Mouse (Mus musculus): ENCODE results near the gene Pold4. TPM values are rescaled to one million over a fixed set of nuclear protein-coding genes. Genes with fewer than 3 reads are reported as not detected.

Pold4 gene
- polyA plus RNA-seq, 1 experiment from 2014 or later: 12.3 TPM

DNA sequence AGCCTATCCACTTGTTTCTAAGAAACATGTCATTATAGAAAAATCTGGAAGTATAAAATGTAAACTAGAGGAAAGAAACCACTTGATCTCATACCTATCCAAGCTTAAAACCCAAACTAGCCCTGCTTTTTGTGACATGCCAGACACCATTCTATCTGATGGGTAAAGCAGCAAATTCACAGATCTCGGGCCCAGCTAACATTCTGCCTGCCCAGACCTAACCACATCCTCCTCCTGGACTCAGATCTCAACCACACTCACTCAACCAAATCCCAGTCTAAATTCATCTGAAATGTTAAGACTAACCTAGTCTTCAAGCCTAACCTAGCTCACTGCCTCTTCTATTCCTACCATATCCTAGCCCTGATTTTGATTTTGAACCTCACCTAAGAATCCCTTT lies 12.9 kb upstream of the Pold4 start:
- Histone ChIP-seq H3K27ac (no peak overlapping the region), H3K36me3 (no peaks in the 10 kb centered on the region), H3K9me3 (replicated peaks) (no peaks in the 10 kb centered on the region), H3K4me2 (no peak overlapping the region), H3K27me3 (peaks cover 90% of the 10 kb centered on the region), H3K4me3 (replicated peaks) (no peak overlapping the region), H3K4me1 (replicated peaks) (peaks cover 78% of the 10 kb centered on the region), H3K9ac (no peak overlapping the region)
- no peak for DNase-seq
- ATAC-seq (ENCODE audit: low read depth): no peak
- WGBS (ENCODE audit: insufficient replicate concordance): 19% methylated on average over 1 of the region's 1 CpGs

DNA sequence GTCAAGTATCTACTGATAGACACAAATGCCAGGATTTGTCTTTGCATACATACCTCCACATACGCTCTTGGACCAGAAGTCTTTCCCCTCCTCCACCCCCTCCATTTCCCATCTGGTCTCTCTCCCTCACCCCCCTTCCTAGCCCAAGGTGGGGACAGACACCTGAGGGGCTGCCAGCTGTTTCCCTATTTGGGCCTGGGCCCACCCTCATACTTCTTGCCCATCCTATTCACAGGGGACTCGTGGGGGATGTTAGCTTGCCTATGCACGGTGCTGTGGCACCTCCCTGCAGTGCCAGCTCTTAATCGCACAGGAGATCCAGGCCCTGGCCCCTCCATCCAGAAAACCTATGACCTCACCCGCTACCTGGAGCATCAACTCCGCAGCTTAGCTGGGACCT lies 11.8 kb upstream of the Pold4 start:
- ATAC-seq (ENCODE audit: low read depth) (no peak), DNase-seq (no peak)
- H3K4me1 ChIP-seq (replicated peaks): peaks cover 66% of the 10 kb centered on the region
- peaks cover 84% of the 10 kb centered on the region for H3K27me3 ChIP-seq
- H3K27ac ChIP-seq: no peak overlapping the region
- WGBS (ENCODE audit: insufficient replicate concordance): 77% methylated on average over 6 of the region's 6 CpGs
- no peak overlapping the region for H3K4me3 ChIP-seq (replicated peaks)
- no peaks in the 10 kb centered on the region for H3K9me3 ChIP-seq (replicated peaks)
- H3K9ac ChIP-seq: no peak overlapping the region
- no peaks in the 10 kb centered on the region for H3K36me3 ChIP-seq
- no peak overlapping the region for H3K4me2 ChIP-seq

- Histone ChIP-seq H3K36me3 (no peaks in the 10 kb centered on the region), H3K27ac (peak overlapping the region; percentile 45), H3K9ac (no peak overlapping the region), H3K27me3 (peaks cover 81% of the 10 kb centered on the region), H3K4me3 (replicated peaks) (no peak overlapping the region), H3K4me2 (no peak overlapping the region), H3K4me1 (replicated peaks) (peaks cover 61% of the 10 kb centered on the region), H3K9me3 (replicated peaks) (no peaks in the 10 kb centered on the region)
- ATAC-seq (ENCODE audit: low read depth): 0 out of 2 replicates have a peak, but pooled peaks have one; percentile 14
- no peak for DNase-seq
- WGBS (ENCODE audit: insufficient replicate concordance): 37% methylated on average over 4 of the region's 4 CpGs
Observed at GRCm38 (mm10) chr19:4220416-4220815, 11.3 kb upstream of the Pold4 start.

DNA sequence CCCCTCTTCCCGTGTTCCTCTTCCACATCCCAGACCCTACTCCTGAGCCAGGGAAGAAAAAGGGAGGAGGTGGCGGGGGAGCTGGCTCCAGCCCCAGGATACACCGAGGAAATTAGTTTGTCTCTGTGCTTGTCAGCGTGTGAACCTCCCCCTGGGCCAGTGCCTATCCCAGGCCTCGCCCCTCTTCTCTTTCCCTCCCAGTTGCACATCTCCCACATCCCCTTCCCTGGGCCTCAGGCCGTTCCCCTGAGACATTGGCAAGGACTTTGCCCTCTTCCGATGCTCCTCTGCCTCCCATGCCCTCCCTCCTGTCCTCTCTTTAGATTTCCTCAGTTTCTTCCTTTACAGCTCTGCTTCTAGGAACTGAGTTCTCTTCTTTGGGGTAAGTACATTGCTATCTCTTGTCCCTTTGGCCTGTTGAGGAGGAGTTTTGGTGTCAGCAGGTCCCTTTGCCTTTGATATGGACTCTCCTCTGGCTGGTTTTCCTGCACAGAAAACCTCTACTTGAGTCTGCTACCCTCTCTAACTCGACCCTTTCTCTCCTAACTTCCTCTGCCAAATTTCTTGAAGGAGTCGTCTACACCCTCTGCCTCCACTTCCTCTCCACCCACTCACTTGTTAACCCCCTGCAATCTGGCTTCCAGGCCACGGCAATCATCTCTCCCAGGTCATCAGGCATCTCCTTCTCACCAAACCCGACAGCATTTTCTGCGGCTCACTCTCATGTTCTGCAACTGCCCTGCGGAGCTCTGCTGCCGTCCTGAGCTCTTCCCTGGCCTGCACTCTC lies 10.5 kb upstream of the Pold4 start:
- no peak overlapping the region for H3K4me2 ChIP-seq
- H3K9ac ChIP-seq: no peak overlapping the region
- DNase-seq (no peak), ATAC-seq (ENCODE audit: low read depth) (no peak)
- no peaks in the 10 kb centered on the region for H3K36me3 ChIP-seq
- peaks cover 60% of the 10 kb centered on the region for H3K4me1 ChIP-seq (replicated peaks)
- H3K27ac ChIP-seq: peak overlapping the region; percentile 45
- peaks cover 74% of the 10 kb centered on the region for H3K27me3 ChIP-seq
- no peaks in the 10 kb centered on the region for H3K9me3 ChIP-seq (replicated peaks)
- no peak overlapping the region for H3K4me3 ChIP-seq (replicated peaks)
- 30% methylated on average over 14 of the region's 14 CpGs for WGBS (ENCODE audit: insufficient replicate concordance)

- no peak for DNase-seq
- Histone ChIP-seq H3K27ac (no peak overlapping the region), H3K9ac (no peak overlapping the region), H3K4me1 (replicated peaks) (peaks cover 49% of the 10 kb centered on the region), H3K9me3 (replicated peaks) (no peaks in the 10 kb centered on the region), H3K36me3 (no peaks in the 10 kb centered on the region), H3K4me2 (no peak overlapping the region), H3K4me3 (replicated peaks) (no peak overlapping the region), H3K27me3 (peaks cover 69% of the 10 kb centered on the region)
- 53% methylated on average over 11 of the region's 11 CpGs for WGBS (ENCODE audit: insufficient replicate concordance)
- ATAC-seq (ENCODE audit: low read depth): no peak
Observed at GRCm38 (mm10) chr19:4222165-4222564, 9.5 kb upstream of the Pold4 start.

- Histone ChIP-seq H3K4me3 (replicated peaks) (no peak overlapping the region), H3K36me3 (no peaks in the 10 kb centered on the region), H3K9me3 (replicated peaks) (no peaks in the 10 kb centered on the region), H3K27ac (no peak overlapping the region), H3K27me3 (peaks cover 43% of the 10 kb centered on the region), H3K4me2 (no peak overlapping the region), H3K9ac (no peak overlapping the region), H3K4me1 (replicated peaks) (peaks cover 40% of the 10 kb centered on the region)
- no peak for ATAC-seq (ENCODE audit: low read depth)
- DNase-seq: no peak
- WGBS (ENCODE audit: insufficient replicate concordance): 78% methylated on average over 7 of the region's 7 CpGs
Observed at GRCm38 (mm10) chr19:4226779-4227178, 4.9 kb upstream of the Pold4 start.

- no peak overlapping the region for H3K9ac ChIP-seq
- 36% methylated on average over 5 of the region's 5 CpGs for WGBS (ENCODE audit: insufficient replicate concordance)
- no peak for ATAC-seq (ENCODE audit: low read depth)
Observed at GRCm38 (mm10) chr19:4227446-4227845, 4.3 kb upstream of the Pold4 start.

GRCm38 (mm10) chr19:4227894-4228678 lies 3.6 kb upstream of the Pold4 start:
- Histone ChIP-seq H3K4me1 (replicated peaks) (peaks cover 43% of the 10 kb centered on the region), H3K4me3 (replicated peaks) (no peak overlapping the region), H3K9ac (no peak overlapping the region), H3K27ac (no peak overlapping the region), H3K4me2 (no peak overlapping the region), H3K36me3 (no peaks in the 10 kb centered on the region), H3K27me3 (peaks cover 30% of the 10 kb centered on the region), H3K9me3 (replicated peaks) (no peaks in the 10 kb centered on the region)
- no peak for ATAC-seq (ENCODE audit: low read depth)
- 6% methylated on average over 8 of the region's 8 CpGs for WGBS (ENCODE audit: insufficient replicate concordance)
- DNase-seq: peak; percentile 60

More at GRCm38 (mm10) chr19:4227446-4227845, 4.3 kb upstream of the Pold4 start:
- peaks cover 41% of the 10 kb centered on the region for H3K4me1 ChIP-seq (replicated peaks)
- H3K4me2 ChIP-seq: no peak overlapping the region
- no peak overlapping the region for H3K4me3 ChIP-seq (replicated peaks)
- no peaks in the 10 kb centered on the region for H3K36me3 ChIP-seq
- H3K27me3 ChIP-seq: peaks cover 37% of the 10 kb centered on the region
- H3K27ac ChIP-seq: no peak overlapping the region
- no peaks in the 10 kb centered on the region for H3K9me3 ChIP-seq (replicated peaks)
- DNase-seq: no peak

DNA sequence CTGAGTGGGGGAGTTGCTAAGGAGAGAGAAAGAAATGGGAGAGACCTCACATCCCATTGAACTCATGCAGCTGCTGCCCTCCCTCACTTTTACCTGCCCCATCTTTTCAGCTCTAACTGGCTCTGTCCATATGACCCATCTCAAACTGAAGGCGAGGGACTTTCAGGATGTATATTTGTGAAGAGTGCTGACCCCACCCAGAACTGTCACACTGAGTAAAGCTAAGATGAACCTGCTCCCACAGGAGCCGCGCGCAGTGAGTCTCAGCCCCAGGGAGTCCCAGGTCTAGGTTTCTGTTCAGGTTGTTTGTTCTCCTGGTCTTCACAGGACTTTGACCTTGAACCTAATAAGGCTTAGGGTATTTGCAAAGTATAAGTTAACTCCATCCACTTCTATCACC lies 2.8 kb upstream of the Pold4 start:
- Histone ChIP-seq H3K4me1 (replicated peaks) (peaks cover 43% of the 10 kb centered on the region), H3K4me3 (replicated peaks) (no peak overlapping the region), H3K27ac (no peak overlapping the region), H3K27me3 (peaks cover 30% of the 10 kb centered on the region), H3K9ac (0 out of 2 replicates have a peak overlapping the region, but pooled peaks have one; percentile 5), H3K36me3 (no peaks in the 10 kb centered on the region), H3K9me3 (replicated peaks) (no peaks in the 10 kb centered on the region), H3K4me2 (no peak overlapping the region)
- DNase-seq (no peak), ATAC-seq (ENCODE audit: low read depth) (no peak)
- 71% methylated on average over 4 of the region's 4 CpGs for WGBS (ENCODE audit: insufficient replicate concordance)

GRCm38 (mm10) chr19:4229451-4230076 lies 2.1 kb upstream of the Pold4 start:
- ATAC-seq (ENCODE audit: low read depth) (no peak), DNase-seq (no peak)
- Histone ChIP-seq H3K4me2 (no peak overlapping the region), H3K27ac (no peak overlapping the region), H3K4me1 (replicated peaks) (peaks cover 43% of the 10 kb centered on the region), H3K36me3 (no peaks in the 10 kb centered on the region), H3K27me3 (peaks cover 31% of the 10 kb centered on the region), H3K9ac (no peak overlapping the region), H3K4me3 (replicated peaks) (no peak overlapping the region), H3K9me3 (replicated peaks) (no peaks in the 10 kb centered on the region)
- 56% methylated on average over 9 of the region's 9 CpGs for WGBS (ENCODE audit: insufficient replicate concordance)

- Histone ChIP-seq H3K9ac (0 out of 2 replicates have a peak overlapping the region, but pooled peaks have one; percentile 6), H3K9me3 (replicated peaks) (no peaks in the 10 kb centered on the region), H3K27me3 (peaks cover 25% of the 10 kb centered on the region), H3K36me3 (no peaks in the 10 kb centered on the region), H3K4me1 (replicated peaks) (peaks cover 43% of the 10 kb centered on the region), H3K4me3 (replicated peaks) (no peak overlapping the region), H3K27ac (no peak overlapping the region), H3K4me2 (no peak overlapping the region)
- WGBS (ENCODE audit: insufficient replicate concordance): 69% methylated on average over 8 of the region's 8 CpGs
- no peak for ATAC-seq (ENCODE audit: low read depth)
- no peak for DNase-seq
Observed at GRCm38 (mm10) chr19:4230415-4230814, 1.3 kb upstream of the Pold4 start.

All from liver, embryonic 13.5 days (tissue).